Mouse (Mus musculus) neural tube, embryonic 12.5 days (tissue): ENCODE results near the gene Arl4a. TPM values are rescaled to one million over a fixed set of nuclear protein-coding genes. Genes with fewer than 3 reads are reported as not detected.

Source experiments
- ATAC-seq: fragments of 200-750 bp; cut with Nextera tagmentation; 2 replicates; pipeline ENCODE4 v1.8.0; 2017; ENCODE audit warnings: low read depth, mild to moderate bottlenecking, moderate TSS enrichment, moderate library complexity; ENCODE audit not compliant: low FRiP score
- H3K27ac ChIP-seq: fragments of 300-500 bp; sonication (generic); 2 replicates; pipeline ENCODE4 v1.5.1; 2016
- H3K27me3 ChIP-seq: fragments of 300-500 bp; sonication (generic); replicated peaks from 2 replicates; pipeline ENCODE4 v1.6.1; 2016; ENCODE audit warnings: mild to moderate bottlenecking
- H3K36me3 ChIP-seq: fragments of 300-500 bp; sonication (generic); 2 replicates; pipeline ENCODE4 v1.6.1; 2016; ENCODE audit warnings: mild to moderate bottlenecking
- H3K4me1 ChIP-seq: fragments of 300-500 bp; sonication (generic); 2 replicates; pipeline ENCODE4 v1.6.1; 2016
- H3K4me2 ChIP-seq: fragments of 300-500 bp; sonication (generic); replicated peaks from 2 replicates; pipeline ENCODE4 v1.6.1; 2016; ENCODE audit warnings: mild to moderate bottlenecking
- H3K4me3 ChIP-seq: fragments of 300-500 bp; sonication (generic); 2 replicates; pipeline ENCODE4 v1.5.1; 2016
- H3K9ac ChIP-seq: fragments of 300-500 bp; sonication (generic); 2 replicates; pipeline ENCODE4 v1.6.1; 2016; ENCODE audit warnings: mild to moderate bottlenecking
- H3K9me3 ChIP-seq: fragments of 300-500 bp; sonication (generic); 2 replicates; pipeline ENCODE4 v1.6.1; 2016; ENCODE audit warnings: mild to moderate bottlenecking
- WGBS: fragments of 180-500 bp; shearing (Covaris S2); methylation state at CpG from one replicate; pipeline ENCODE4 v1.1.7; 2016; 5-methylcytosine and 5-hydroxymethylcytosine counted together
- polyA plus RNA-seq: library from polyadenylated mRNA; unstranded; fragments of >200 nt; fragmentation: Nextera tagmentation; extraction: Ambion mirVana; gene quantifications from 2 replicates; pipeline ENCODE4 v1.2.1, GENCODE M21; 2016

Arl4a gene
- polyA plus RNA-seq, 1 experiment from 2014 or later: 126 TPM

DNA sequence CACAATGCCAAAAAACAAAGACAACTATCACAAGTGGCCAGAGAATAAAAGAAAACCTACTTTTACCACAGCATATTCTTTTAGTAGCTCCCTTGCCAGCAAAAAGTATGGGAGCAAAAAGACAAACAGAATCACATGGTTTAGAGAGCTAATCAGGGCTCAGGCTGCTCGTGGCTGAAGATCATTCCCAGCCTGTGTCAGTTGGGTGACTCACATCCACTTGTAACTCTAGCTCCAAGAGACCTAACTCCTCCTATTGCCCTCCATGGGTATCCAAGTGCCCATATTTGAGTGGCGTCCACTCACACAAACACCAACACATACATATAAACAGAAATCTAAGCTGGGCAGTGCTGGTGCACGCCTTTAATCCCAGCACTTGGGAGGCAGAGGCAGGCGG lies 8.6 kb downstream of the Arl4a start:
- ATAC-seq: no peak
- no peak overlapping the region for H3K27ac ChIP-seq
- H3K36me3 ChIP-seq: no peaks in the 10 kb centered on the region
- 87% methylated on average over 4 of the region's 4 CpGs for WGBS
- no peak overlapping the region for H3K9ac ChIP-seq
- H3K27me3 ChIP-seq: no peaks in the 10 kb centered on the region
- H3K4me3 ChIP-seq: no peak overlapping the region
- H3K4me1 ChIP-seq: no peaks in the 10 kb centered on the region; the same call in 1 of the 2 replicates
- peaks cover 7% of the 10 kb centered on the region for H3K9me3 ChIP-seq
- H3K4me2 ChIP-seq: no peak overlapping the region

- ATAC-seq: no peak
- 84% methylated on average over 3 of the region's 3 CpGs for WGBS
- no peak overlapping the region for H3K4me3 ChIP-seq
- no peak overlapping the region for H3K4me2 ChIP-seq
- no peaks in the 10 kb centered on the region for H3K36me3 ChIP-seq
- H3K9ac ChIP-seq: no peak overlapping the region
- H3K4me1 ChIP-seq: no peaks in the 10 kb centered on the region
- H3K9me3 ChIP-seq: peaks cover 7% of the 10 kb centered on the region
- no peaks in the 10 kb centered on the region for H3K27me3 ChIP-seq
- H3K27ac ChIP-seq: no peak overlapping the region
These were observed 10.0 kb downstream of the Arl4a start for GRCm38 (mm10) chr12:40027846-40028245.

DNA sequence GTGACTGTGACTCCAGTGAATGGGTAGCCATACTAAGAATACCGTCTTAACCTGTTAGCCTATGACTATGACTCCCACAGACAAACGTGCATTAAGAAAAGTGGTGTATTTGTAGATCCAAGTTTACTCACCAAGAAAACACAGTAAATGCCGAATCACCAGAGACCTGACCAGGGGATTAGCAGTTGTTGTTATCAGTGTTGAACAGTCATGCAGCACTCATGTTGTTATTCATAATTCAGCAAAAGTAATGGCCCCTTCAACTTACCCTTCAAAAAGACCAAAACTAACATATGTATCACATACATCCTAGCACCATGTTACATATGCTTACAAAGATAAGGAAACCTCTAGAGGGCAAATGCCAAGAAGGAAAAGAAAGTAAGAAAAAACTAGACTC lies 10.4 kb downstream of the Arl4a start:
- no peak overlapping the region for H3K9ac ChIP-seq
- H3K4me3 ChIP-seq: no peak overlapping the region
- H3K4me2 ChIP-seq: no peak overlapping the region
- no peaks in the 10 kb centered on the region for H3K36me3 ChIP-seq
- H3K27me3 ChIP-seq: no peaks in the 10 kb centered on the region
- H3K9me3 ChIP-seq: peaks cover 7% of the 10 kb centered on the region
- ATAC-seq: no peak
- H3K4me1 ChIP-seq: no peaks in the 10 kb centered on the region
- 92% methylated on average over 3 of the region's 3 CpGs for WGBS
- no peak overlapping the region for H3K27ac ChIP-seq

DNA sequence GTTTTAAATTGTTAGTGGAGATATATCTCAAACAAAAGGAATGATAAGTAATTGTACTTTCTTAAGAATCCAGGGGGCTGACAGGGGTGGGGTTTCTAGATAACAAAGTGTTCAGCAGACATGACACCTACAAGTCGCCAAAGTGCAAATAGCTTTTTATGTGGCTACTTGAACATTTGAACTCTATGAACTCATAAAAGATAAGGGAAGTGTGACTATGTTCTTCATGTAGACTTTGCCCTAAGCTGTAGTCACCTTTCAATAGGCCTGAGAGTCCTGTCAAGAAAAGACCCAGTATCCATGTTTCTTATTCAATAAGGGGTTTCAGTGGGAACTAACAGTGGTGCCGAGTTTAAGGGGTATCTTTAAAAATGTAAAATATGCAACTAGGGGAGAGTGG lies 13.9 kb downstream of the Arl4a start:
- Histone ChIP-seq H3K9me3 (no peaks in the 10 kb centered on the region), H3K27ac (no peak overlapping the region), H3K36me3 (no peaks in the 10 kb centered on the region), H3K27me3 (no peaks in the 10 kb centered on the region), H3K4me3 (no peak overlapping the region), H3K9ac (no peak overlapping the region), H3K4me2 (no peak overlapping the region), H3K4me1 (no peaks in the 10 kb centered on the region)
- 77% methylated on average over 2 of the region's 2 CpGs for WGBS
- ATAC-seq: no peak

DNA sequence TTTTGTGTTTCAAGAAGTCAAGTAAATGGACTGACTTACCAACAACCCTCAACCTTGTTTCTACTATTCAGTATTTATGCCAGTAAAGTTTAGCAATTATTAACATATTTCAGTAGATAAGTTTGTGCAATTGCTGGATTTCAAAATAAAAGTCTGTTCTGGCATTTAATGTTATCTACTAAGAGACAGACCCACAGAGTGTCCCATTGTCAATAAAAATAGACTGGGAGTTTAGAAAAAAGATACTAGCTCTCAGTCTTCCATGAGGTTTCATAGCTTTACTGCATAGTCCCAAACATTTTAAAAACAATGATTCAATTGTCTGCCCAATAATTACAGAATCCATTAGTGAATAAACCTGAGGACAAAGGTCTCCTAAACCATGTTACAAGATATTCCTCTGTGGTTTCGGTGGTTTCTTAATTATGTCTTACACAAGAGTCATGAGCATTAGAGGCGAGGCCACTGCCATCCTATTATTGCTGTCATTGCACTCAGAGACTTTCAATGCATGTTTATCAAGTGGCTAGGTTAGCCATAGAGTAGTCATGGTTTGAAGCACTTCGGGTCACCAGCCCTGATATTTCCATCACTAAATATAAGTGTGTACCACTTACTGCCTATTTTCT lies 14.7 kb downstream of the Arl4a start:
- Histone ChIP-seq H3K27ac (no peak overlapping the region), H3K4me1 (no peaks in the 10 kb centered on the region), H3K36me3 (no peaks in the 10 kb centered on the region), H3K27me3 (no peaks in the 10 kb centered on the region), H3K9ac (no peak overlapping the region), H3K4me2 (no peak overlapping the region), H3K9me3 (no peaks in the 10 kb centered on the region), H3K4me3 (no peak overlapping the region)
- no peak for ATAC-seq
- WGBS: 89% methylated on average over 3 of the region's 3 CpGs

GRCm38 (mm10) chr12:40022344-40022743 lies 15.5 kb downstream of the Arl4a start:
- Histone ChIP-seq H3K9me3 (no peaks in the 10 kb centered on the region), H3K4me1 (no peaks in the 10 kb centered on the region), H3K36me3 (no peaks in the 10 kb centered on the region), H3K4me3 (no peak overlapping the region), H3K27ac (no peak overlapping the region), H3K4me2 (no peak overlapping the region), H3K9ac (no peak overlapping the region), H3K27me3 (no peaks in the 10 kb centered on the region)
- no peak for ATAC-seq
- WGBS: 86% methylated on average over 3 of the region's 3 CpGs

GRCm38 (mm10) chr12:40017955-40018505 lies 19.8 kb downstream of the Arl4a start:
- ATAC-seq: 0 out of 2 replicates have a peak, but pooled peaks have one; percentile 42
- no peak overlapping the region for H3K27ac ChIP-seq
- H3K4me2 ChIP-seq: no peak overlapping the region
- 73% methylated on average over 6 of the region's 6 CpGs for WGBS
- H3K36me3 ChIP-seq: no peaks in the 10 kb centered on the region
- H3K9ac ChIP-seq: no peak overlapping the region
- H3K4me1 ChIP-seq: peaks cover 9% of the 10 kb centered on the region; the same call in 1 of the 2 replicates
- H3K27me3 ChIP-seq: no peaks in the 10 kb centered on the region
- no peaks in the 10 kb centered on the region for H3K9me3 ChIP-seq
- H3K4me3 ChIP-seq: no peak overlapping the region

DNA sequence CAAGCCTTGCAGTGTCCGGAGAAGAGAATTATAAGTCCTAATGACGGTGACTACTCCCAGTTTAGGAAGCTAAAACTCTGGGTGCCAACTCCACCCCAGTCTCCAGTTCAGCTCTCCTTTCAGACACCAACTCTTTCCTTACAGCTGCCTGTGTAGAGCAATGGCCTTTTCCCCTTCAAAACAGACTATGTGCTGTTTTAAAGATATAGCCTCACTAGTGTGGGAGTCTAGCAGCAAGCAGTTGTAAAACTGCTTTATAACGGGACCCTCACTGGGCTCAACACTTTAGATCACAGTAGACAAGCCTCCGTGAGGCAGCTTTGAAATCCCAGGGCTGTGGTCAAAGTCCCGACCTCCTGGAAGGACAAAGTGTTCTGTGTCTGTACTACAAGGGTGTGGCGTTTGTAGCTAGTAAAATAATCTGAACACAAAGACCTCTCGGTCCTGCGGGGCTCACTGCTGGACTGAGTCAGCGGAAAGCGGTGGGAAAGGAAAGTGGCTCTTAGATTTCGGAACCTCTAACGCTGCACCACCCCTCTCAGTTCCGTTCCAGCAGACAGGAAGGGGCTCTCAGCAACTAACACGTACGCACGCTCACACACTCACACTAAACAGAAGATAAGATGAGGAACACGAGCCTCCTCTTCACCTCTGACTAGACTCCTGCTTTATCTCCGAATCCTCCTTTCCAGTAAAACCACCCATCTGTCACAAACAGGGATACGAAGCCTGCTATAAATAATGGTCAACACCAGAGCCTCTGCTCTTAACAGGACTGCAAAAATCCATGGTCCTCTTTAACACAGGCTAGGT lies 21.0 kb downstream of the Arl4a start:
- Histone ChIP-seq H3K9ac (peak overlapping the region; percentile 38), H3K4me1 (peaks cover 9% of the 10 kb centered on the region; the same call in 1 of the 2 replicates), H3K4me3 (peak overlapping the region; percentile 15), H3K36me3 (no peaks in the 10 kb centered on the region), H3K27ac (no peak overlapping the region), H3K9me3 (no peaks in the 10 kb centered on the region), H3K27me3 (no peaks in the 10 kb centered on the region), H3K4me2 (peak overlapping the region; percentile 60)
- ATAC-seq: peak; percentile 66
- WGBS: 14% methylated on average over 19 of the region's 19 CpGs

DNA sequence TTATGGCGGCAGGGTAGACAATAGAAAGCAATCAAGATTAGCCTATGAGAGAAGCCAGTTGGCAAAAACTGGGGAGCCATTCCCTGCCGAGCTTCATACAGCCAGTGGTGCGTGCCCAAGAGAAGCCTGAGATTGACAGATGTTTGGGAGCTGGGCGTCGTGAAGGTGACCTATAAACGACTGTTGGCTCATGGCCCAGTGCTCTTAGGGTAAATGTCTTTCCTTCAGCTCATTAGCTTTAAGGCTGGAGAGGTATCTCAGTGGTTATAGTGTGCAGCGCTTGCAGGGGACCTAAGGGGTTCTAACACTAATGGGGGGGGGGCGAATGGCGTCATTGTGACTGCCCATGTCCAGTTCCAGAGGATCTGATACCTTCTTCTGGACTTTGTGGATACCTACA lies 21.8 kb downstream of the Arl4a start:
- H3K27me3 ChIP-seq: no peaks in the 10 kb centered on the region
- no peak overlapping the region for H3K4me2 ChIP-seq
- no peaks in the 10 kb centered on the region for H3K9me3 ChIP-seq
- H3K4me1 ChIP-seq: peaks cover 9% of the 10 kb centered on the region; the same call in 1 of the 2 replicates
- H3K9ac ChIP-seq: no peak overlapping the region
- H3K4me3 ChIP-seq: no peak overlapping the region
- no peaks in the 10 kb centered on the region for H3K36me3 ChIP-seq
- no peak overlapping the region for H3K27ac ChIP-seq
- ATAC-seq: 0 out of 2 replicates have a peak, but pooled peaks have one; percentile 23
- WGBS: 59% methylated on average over 9 of the region's 9 CpGs

- no peak overlapping the region for H3K4me3 ChIP-seq
- H3K9me3 ChIP-seq: no peaks in the 10 kb centered on the region
- no peak overlapping the region for H3K27ac ChIP-seq
- no peaks in the 10 kb centered on the region for H3K4me1 ChIP-seq
- ATAC-seq: no peak
- H3K9ac ChIP-seq: no peak overlapping the region
- no peak overlapping the region for H3K4me2 ChIP-seq
- no peaks in the 10 kb centered on the region for H3K36me3 ChIP-seq
- H3K27me3 ChIP-seq: no peaks in the 10 kb centered on the region
- 67% methylated on average over 2 of the region's 2 CpGs for WGBS
These were observed 28.0 kb downstream of the Arl4a start for GRCm38 (mm10) chr12:40009866-40010265.

- Histone ChIP-seq H3K4me1 (no peaks in the 10 kb centered on the region), H3K9ac (no peak overlapping the region), H3K36me3 (no peaks in the 10 kb centered on the region), H3K27me3 (no peaks in the 10 kb centered on the region), H3K27ac (no peak overlapping the region), H3K4me2 (no peak overlapping the region), H3K9me3 (no peaks in the 10 kb centered on the region), H3K4me3 (no peak overlapping the region)
- 68% methylated on average over 3 of the region's 3 CpGs for WGBS
- ATAC-seq: no peak
These were observed 29.4 kb downstream of the Arl4a start for GRCm38 (mm10) chr12:40008459-40008858.

GRCm38 (mm10) chr12:40004766-40005165 lies 33.1 kb downstream of the Arl4a start:
- WGBS: 74% methylated on average over 2 of the region's 2 CpGs
- no peak for ATAC-seq
- Histone ChIP-seq H3K9ac (no peak overlapping the region), H3K4me3 (no peak overlapping the region), H3K27ac (no peak overlapping the region), H3K4me1 (no peaks in the 10 kb centered on the region), H3K27me3 (no peaks in the 10 kb centered on the region), H3K9me3 (no peaks in the 10 kb centered on the region), H3K36me3 (no peaks in the 10 kb centered on the region), H3K4me2 (no peak overlapping the region)
